Mouse (Mus musculus) midbrain, postnatal 0 days (tissue): Measurements from ENCODE around the gene Ahcy. TPM values are rescaled to one million over a fixed set of nuclear protein-coding genes. Genes with fewer than 3 reads are reported as not detected.

ENCODE experiments used
- ATAC-seq: fragments of 200-750 bp; cut with Nextera tagmentation; 2 replicates; pipeline ENCODE4 v1.8.0; 2017; ENCODE audit warnings: moderate number of reproducible peaks, mild to moderate bottlenecking, moderate TSS enrichment, moderate library complexity; ENCODE audit not compliant: low FRiP score
- DNase-seq: peaks from one replicate; pipeline ENCODE4 v3.0.0-alpha.2; 2015; ENCODE audit warnings: low spot score
- H3K27ac ChIP-seq: fragments of 300-500 bp; sonication (generic); 2 replicates; pipeline ENCODE4 v1.5.1; 2014; ENCODE audit warnings: low read depth, mild to moderate bottlenecking, low read length, mixed read lengths
- H3K27me3 ChIP-seq: fragments of 300-500 bp; sonication (generic); 2 replicates; pipeline ENCODE4 v1.6.1; 2014; ENCODE audit warnings: low read length, control low read depth, mixed read lengths; ENCODE audit not compliant: insufficient read depth
- H3K36me3 ChIP-seq: fragments of 300-500 bp; sonication (generic); 2 replicates; pipeline ENCODE4 v1.6.1; 2014; ENCODE audit warnings: low read length, control low read depth, mixed read lengths; ENCODE audit not compliant: insufficient read depth
- H3K4me1 ChIP-seq: fragments of 300-500 bp; sonication (generic); 2 replicates; pipeline ENCODE4 v1.6.1; 2014; ENCODE audit warnings: mild to moderate bottlenecking, control low read depth, antibody characterized with exemption, low read length, mixed read lengths; ENCODE audit not compliant: insufficient read depth
- H3K4me2 ChIP-seq: fragments of 300-500 bp; sonication (generic); 2 replicates; pipeline ENCODE4 v1.6.1; 2014; ENCODE audit warnings: low read depth, mild to moderate bottlenecking, low read length, mixed read lengths; ENCODE audit not compliant: poor library complexity, severe bottlenecking
- H3K4me3 ChIP-seq: fragments of 300-500 bp; sonication (generic); 2 replicates; pipeline ENCODE4 v1.5.1; 2014; ENCODE audit warnings: low read depth, mild to moderate bottlenecking, low read length, moderate library complexity
- H3K9ac ChIP-seq: fragments of 300-500 bp; sonication (generic); replicated peaks from 2 replicates; pipeline ENCODE4 v1.6.1; 2014; ENCODE audit warnings: mild to moderate bottlenecking, low read length, moderate library complexity, mixed read lengths; ENCODE audit not compliant: poor library complexity, severe bottlenecking
- H3K9me3 ChIP-seq: fragments of 300-500 bp; sonication (generic); 2 replicates; pipeline ENCODE4 v1.6.1; 2016; ENCODE audit warnings: low read length, control low read depth
- CTCF ChIP-seq: IDR thresholded peaks from 2 replicates; pipeline ENCODE4 v1.5.1; 2016; ENCODE audit warnings: antibody characterized with exemption, mild to moderate bottlenecking
- WGBS: fragments of 180-500 bp; shearing (Covaris S2); extraction: QIAGEN DNeasy Blood & Tissue Kit; methylation state at CpG from one replicate; pipeline ENCODE4 v1.1.7; 2014; 5-methylcytosine and 5-hydroxymethylcytosine counted together
- polyA plus RNA-seq: library from polyadenylated mRNA; unstranded; fragments of >200 nt; fragmentation: Nextera tagmentation; extraction: Ambion mirVana; gene quantifications from 2 replicates; pipeline ENCODE4 v1.2.1, GENCODE M21; 2015
- total RNA-seq: library from RNA; depleted of rRNA; stranded (reverse); fragments of >200 nt; gene quantifications from 2 replicates; pipeline ENCODE4 v1.2.3, GENCODE M21; 2014

Gene Ahcy
- total and polyA plus RNA-seq, 2 experiments from 2014 or later = 28.5 to 61.4 TPM

GRCm38 (mm10) chr2:155090909-155091742 lies 16.8 kb upstream of the Ahcy start:
- no peak for DNase-seq
- Histone ChIP-seq H3K9ac (no peak overlapping the region), H3K4me3 (no peak overlapping the region), H3K36me3 (no peaks in the 10 kb centered on the region), H3K27me3 (no peaks in the 10 kb centered on the region), H3K4me2 (no peak overlapping the region), H3K27ac (no peak overlapping the region), H3K4me1 (no peaks in the 10 kb centered on the region), H3K9me3 (no peaks in the 10 kb centered on the region)
- WGBS = 68% methylated on average over 13 of the region's 13 CpGs
- ATAC-seq = no peak
- no peak for TF ChIP-seq CTCF

DNA sequence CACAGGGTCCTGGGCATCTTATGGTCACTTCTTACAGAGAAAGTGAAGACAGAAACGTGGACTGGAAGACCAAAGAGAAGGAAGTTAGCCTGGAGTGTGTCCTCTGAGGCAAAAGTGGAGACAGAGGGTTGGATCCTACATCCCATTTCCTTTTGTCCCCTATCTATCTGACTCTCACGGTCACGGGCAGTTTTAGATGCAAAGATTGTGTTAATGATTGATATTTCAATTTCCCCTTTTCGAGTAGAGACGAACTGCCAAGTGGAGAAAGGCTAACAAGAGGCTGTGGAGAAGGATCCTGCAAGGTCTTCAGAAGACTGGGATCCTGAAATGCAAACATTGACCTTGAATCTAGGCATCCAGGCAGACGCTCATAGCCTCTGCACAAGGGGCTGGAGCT lies 14.0 kb upstream of the Ahcy start:
- H3K27me3 ChIP-seq = no peaks in the 10 kb centered on the region
- ATAC-seq = no peak
- H3K9ac ChIP-seq = no peak overlapping the region
- no peak for TF ChIP-seq CTCF
- H3K4me2 ChIP-seq = no peak overlapping the region
- no peaks in the 10 kb centered on the region for H3K4me1 ChIP-seq
- H3K4me3 ChIP-seq = no peak overlapping the region
- H3K36me3 ChIP-seq = no peaks in the 10 kb centered on the region
- no peaks in the 10 kb centered on the region for H3K9me3 ChIP-seq
- WGBS = 86% methylated on average over 6 of the region's 6 CpGs
- DNase-seq = no peak
- no peak overlapping the region for H3K27ac ChIP-seq

DNA sequence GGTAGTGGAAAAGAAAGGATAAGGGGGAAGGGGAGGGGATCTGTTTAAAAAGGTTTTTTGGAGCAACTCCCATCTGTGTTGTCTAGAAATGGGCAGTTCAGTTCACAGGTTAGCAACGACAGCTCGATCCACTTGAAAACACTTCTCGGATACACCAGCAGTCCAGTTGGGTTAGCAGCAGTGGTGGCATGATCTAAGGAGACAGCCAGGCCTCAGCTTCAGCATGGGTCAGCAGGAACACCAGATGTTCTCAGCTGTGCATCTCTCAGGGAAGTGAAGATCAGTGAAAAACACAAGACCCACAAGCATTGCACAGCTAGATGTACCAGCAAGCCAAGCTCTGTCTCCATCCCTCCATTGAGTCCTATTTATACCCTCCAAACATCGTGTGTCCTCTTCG lies 12.0 kb upstream of the Ahcy start:
- no peak for ATAC-seq
- H3K9me3 ChIP-seq = no peaks in the 10 kb centered on the region
- H3K4me2 ChIP-seq = no peak overlapping the region
- H3K36me3 ChIP-seq = no peaks in the 10 kb centered on the region
- 85% methylated on average over 5 of the region's 5 CpGs for WGBS
- H3K27me3 ChIP-seq = no peaks in the 10 kb centered on the region
- no peak overlapping the region for H3K4me3 ChIP-seq
- no peak overlapping the region for H3K9ac ChIP-seq
- H3K27ac ChIP-seq = no peak overlapping the region
- no peak for TF ChIP-seq CTCF
- DNase-seq = no peak
- H3K4me1 ChIP-seq = no peaks in the 10 kb centered on the region

DNA sequence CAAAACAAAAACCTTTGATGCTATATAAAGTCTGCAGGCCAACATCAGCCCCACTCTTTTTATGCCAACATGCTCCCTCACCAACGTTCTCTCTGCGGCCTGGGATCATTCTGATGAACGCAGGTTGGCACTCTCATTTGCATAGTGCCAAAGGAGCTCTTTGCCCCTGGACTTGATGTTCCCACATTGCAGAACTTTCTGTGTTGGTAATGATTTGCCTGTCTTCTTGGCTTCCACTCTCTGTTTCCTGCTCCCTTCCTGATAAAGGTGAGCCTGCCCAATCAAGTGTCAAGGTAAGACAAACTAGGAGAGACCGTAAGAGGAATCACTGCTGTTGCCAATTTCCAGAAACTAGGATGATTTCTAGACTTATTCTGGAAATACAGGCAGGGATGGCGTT lies 10.2 kb upstream of the Ahcy start:
- TF ChIP-seq CTCF = no peak
- Histone ChIP-seq H3K27ac (no peak overlapping the region), H3K9me3 (no peaks in the 10 kb centered on the region), H3K4me3 (no peak overlapping the region), H3K36me3 (no peaks in the 10 kb centered on the region), H3K4me2 (no peak overlapping the region), H3K9ac (no peak overlapping the region), H3K27me3 (no peaks in the 10 kb centered on the region), H3K4me1 (no peaks in the 10 kb centered on the region)
- ATAC-seq = no peak
- WGBS = 90% methylated on average over 5 of the region's 5 CpGs
- DNase-seq = no peak

DNA sequence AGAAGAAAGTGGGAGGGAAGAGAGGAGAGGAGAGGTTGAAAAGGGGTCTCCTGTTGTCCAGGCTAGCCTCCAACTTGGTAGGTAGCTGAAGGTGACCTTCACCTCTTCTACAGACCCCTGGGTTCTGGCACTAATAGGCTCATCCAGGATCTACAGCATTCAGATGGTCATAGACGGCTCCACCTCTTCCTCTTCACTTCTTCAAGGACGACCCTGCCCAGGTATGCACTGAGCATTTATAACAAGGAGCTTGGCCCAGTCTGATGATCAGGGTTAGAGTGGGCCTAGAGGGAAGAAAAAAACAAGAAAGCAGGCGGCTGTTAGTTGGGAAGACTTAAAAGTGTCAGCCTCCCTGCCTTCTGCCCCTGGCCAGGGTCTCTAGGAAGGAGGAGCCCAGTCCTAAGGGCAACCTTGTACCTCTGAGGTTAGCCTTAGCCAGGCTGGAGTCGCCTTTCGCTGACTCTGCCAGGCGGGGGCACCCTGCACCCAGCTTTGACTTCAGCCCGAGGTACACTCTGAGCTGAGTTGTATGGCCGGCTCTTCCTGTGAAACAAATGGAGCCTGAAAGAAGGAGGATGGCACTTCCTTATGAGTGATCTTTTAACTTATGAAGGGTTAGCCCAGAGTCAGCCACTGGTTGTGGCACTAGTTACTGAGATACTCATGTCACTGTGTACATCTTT lies 8.0 kb upstream of the Ahcy start:
- ATAC-seq = no peak
- whole genome bisulfite sequencing = 20% methylated on average over 8 of the region's 8 CpGs

GRCm38 (mm10) chr2:155081056-155081455 lies 6.8 kb upstream of the Ahcy start:
- 83% methylated on average over 3 of the region's 3 CpGs for WGBS
- no peaks in the 10 kb centered on the region for H3K9me3 ChIP-seq
- no peak for TF ChIP-seq CTCF
- H3K4me2 ChIP-seq = no peak overlapping the region
- no peak overlapping the region for H3K27ac ChIP-seq
- no peaks in the 10 kb centered on the region for H3K36me3 ChIP-seq
- H3K4me1 ChIP-seq = no peaks in the 10 kb centered on the region
- DNase-seq (no peak), ATAC-seq (no peak)
- no peak overlapping the region for H3K4me3 ChIP-seq
- H3K27me3 ChIP-seq = no peaks in the 10 kb centered on the region
- H3K9ac ChIP-seq = no peak overlapping the region

More for the DNA sequence above, 8.0 kb upstream of the Ahcy start:
- DNase-seq = peak; percentile 58
- Histone ChIP-seq H3K4me3 (no peak overlapping the region), H3K4me1 (no peaks in the 10 kb centered on the region), H3K9me3 (no peaks in the 10 kb centered on the region), H3K27me3 (no peaks in the 10 kb centered on the region), H3K4me2 (no peak overlapping the region), H3K9ac (no peak overlapping the region), H3K27ac (no peak overlapping the region), H3K36me3 (no peaks in the 10 kb centered on the region)
- TF ChIP-seq CTCF = peak; percentile 68
